In genomic region chr10:120092548-120092947, GRCm38 (mm10) we compare ENCODE assay signal across 20 mouse cellular contexts. TPM values are rescaled to one million over a fixed set of nuclear protein-coding genes. Genes with fewer than 3 reads are reported as not detected.
DNase-seq lines count a peak whose midpoint lies in the region; TF ChIP-seq lines count a peak whose summit lies in the region.
"Had no signal": no experiment of that assay in that cellular context is flagged by ENCODE, and none has a peak within 500 bp of the region (broad histone marks: within the 10 kb centered on the region; RNA-seq: fewer than 3 reads in every experiment).

No protein-coding gene starts in this region.

- DNase-seq in gastrocnemius, adult 2 months: no peak
- DNase-seq in gastrocnemius, postnatal 14 days: no peak
- DNase-seq in 3T3-L1 (ENCODE audit: low read depth, low spot score): peak; percentile 10
- peak; percentile 27 for DNase-seq in NIH3T3 (ENCODE audit: low read depth)
- DNase-seq in frontal cortex, postnatal 14 days (ENCODE audit: low spot score in 2 of 2): no peak
- DNase-seq in embryo, embryonic 10 days (ENCODE audit: low spot score): no peak
- DNase-seq in adrenal gland, adult 8-10 months: no peak
- DNase-seq: adrenal gland, postnatal 10 days; cerebellum, adult 11 months; cerebellum, adult 8-10 months; cerebellum, postnatal 14 days; gastrocnemius, postnatal 10 days; heart, adult 2 months; heart, postnatal 14 days; kidney, adult 8-10 months had no signal

- no peak overlapping the region for H3K4me3 ChIP-seq in gastrocnemius, adult 2 months
- no peak overlapping the region for H3K4me3 ChIP-seq in ES-Bruce4 (ENCODE audit: low read depth, low read length)
- H3K4me3 ChIP-seq: embryonic facial prominence, embryonic 13.5 days; forebrain, embryonic 13.5 days; heart, adult 2 months; heart, embryonic 15.5 days; hindbrain, embryonic 13.5 days had no signal

- no peaks in the 10 kb centered on the region for H3K27me3 ChIP-seq in ES-Bruce4 (ENCODE audit: control insufficient read depth, insufficient read depth, low read length, poor library complexity, severe bottlenecking)
- H3K27me3 ChIP-seq: embryonic facial prominence, embryonic 13.5 days; forebrain, embryonic 13.5 days; heart, embryonic 15.5 days; hindbrain, embryonic 13.5 days had no signal

- peaks cover 49% of the 10 kb centered on the region for H3K36me3 ChIP-seq in ES-Bruce4 (ENCODE audit: control insufficient read depth, insufficient read depth, low read length, poor library complexity, severe bottlenecking)

- no peak for TF ChIP-seq POLR2A in ES-Bruce4 (IDR thresholded peaks at IDR 0.05; ENCODE audit: insufficient read depth, low read length)

- no peak for TF ChIP-seq EP300 in ES-Bruce4 (IDR thresholded peaks at IDR 0.05; ENCODE audit: insufficient read depth, low read depth, low read length)

- H3K9ac ChIP-seq in ES-Bruce4 (ENCODE audit: low read depth, poor library complexity, severe bottlenecking): no peak overlapping the region
- H3K9ac ChIP-seq: embryonic facial prominence, embryonic 13.5 days; forebrain, embryonic 13.5 days; heart, embryonic 15.5 days; hindbrain, embryonic 13.5 days had no signal

- no peaks in the 10 kb centered on the region for H3K4me1 ChIP-seq in ES-Bruce4 (ENCODE audit: control insufficient read depth, insufficient read depth, low read length)
- H3K4me1 ChIP-seq: embryonic facial prominence, embryonic 13.5 days; forebrain, embryonic 13.5 days; heart, embryonic 15.5 days; hindbrain, embryonic 13.5 days had no signal

- intact Hi-C loops in gastrocnemius, adult 2 months (cut with DNase I): no loop called here
- intact Hi-C loops in gastrocnemius, postnatal 14 days (cut with DNase I; ENCODE audit: low total_unique reads): no loop called here

- H3K9me3 ChIP-seq in ES-Bruce4 (replicated peaks; ENCODE audit: control insufficient read depth, insufficient read depth, low read length, poor library complexity, severe bottlenecking): no peaks in the 10 kb centered on the region; the same call in 1 of the 2 replicates
- H3K9me3 ChIP-seq: forebrain, embryonic 13.5 days; heart, embryonic 15.5 days; hindbrain, embryonic 13.5 days had no signal

- TF ChIP-seq CTCF in gastrocnemius, adult 2 months (IDR thresholded peaks at IDR 0.05): 0 out of 2 replicates have a peak, but pooled peaks have one; percentile 2
- peak; percentile 13 for TF ChIP-seq CTCF in ES-Bruce4 (IDR thresholded peaks at IDR 0.05; ENCODE audit: low read depth, low read length)

- no peak overlapping the region for H3K27ac ChIP-seq in gastrocnemius, adult 2 months
- H3K27ac ChIP-seq in ES-Bruce4 (ENCODE audit: insufficient read depth, low read length): no peak overlapping the region
- H3K27ac ChIP-seq: embryonic facial prominence, embryonic 13.5 days; forebrain, embryonic 13.5 days; heart, adult 2 months; heart, embryonic 15.5 days; hindbrain, embryonic 13.5 days had no signal

RNA-seq across cellular contexts. Expression of gene Helb, which starts 20.2 kb away (rescaled TPM):
- total RNA-seq in gastrocnemius, adult 2 months (2021): 1 to 10 TPM; 6.6 to 7.1 TPM
- total RNA-seq in gastrocnemius, postnatal 14 days (2021): 1 to 10 TPM; 7.2 to 8.4 TPM
- polyA plus RNA-seq in ES-Bruce4 (2011; ENCODE audit: insufficient read depth, insufficient read length, low read depth, missing spikeins): 30.4 and 30.9 TPM in 2 replicates
- total RNA-seq in adrenal gland, adult 8-10 months (2022): 10 to 100 TPM in 3 of 4 experiments, 1 to 10 TPM in 1; 8.1 to 11.3 (median 10.6) TPM

Comparison
In these comparisons a context has a peak if more than half of its experiments do, and no peak if none do; other contexts are left out.
1. DNase-seq: peak in 3T3-L1 (single experiment) and NIH3T3 (single experiment); none in gastrocnemius, adult 2 months (single experiment), gastrocnemius, postnatal 14 days (single experiment), frontal cortex, postnatal 14 days (0 of 2), embryo, embryonic 10 days (single experiment) and adrenal gland, adult 8-10 months (single experiment).